22 mouse cellular contexts compared by ENCODE assay signal in the genomic region with DNA sequence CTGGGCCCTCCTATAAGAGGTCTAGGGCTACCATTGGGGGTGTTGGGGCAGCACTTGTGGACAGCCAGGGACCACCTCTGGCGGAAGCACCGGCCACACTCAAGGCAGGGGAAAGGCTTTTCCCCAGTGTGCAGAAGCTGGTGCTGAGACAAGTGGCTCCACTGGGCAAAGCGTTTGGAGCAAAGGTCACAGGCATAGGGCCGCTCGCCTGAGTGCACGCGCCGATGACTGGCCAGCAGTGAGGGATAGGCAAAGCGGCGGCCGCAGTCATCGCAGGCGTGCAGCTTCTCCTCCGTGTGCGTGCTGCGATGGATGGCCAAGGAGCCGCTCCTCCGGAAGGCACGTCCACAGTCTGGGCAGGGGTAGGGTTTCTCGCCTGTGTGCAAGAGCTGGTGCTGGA. TPM values are rescaled to one million over a fixed set of nuclear protein-coding genes. Genes with fewer than 3 reads are reported as not detected.
DNase-seq lines count a peak whose midpoint lies in the region; ATAC-seq and TF ChIP-seq lines count a peak whose summit lies in the region.
"Had no signal": no experiment of that assay in that cellular context is flagged by ENCODE, and none has a peak within 500 bp of the region (broad histone marks: within the 10 kb centered on the region; RNA-seq: fewer than 3 reads in every experiment).

No protein-coding gene starts in this region.

- H3K4me2 ChIP-seq in kidney, embryonic 14.5 days (replicated peaks; ENCODE audit: low read depth, low read length): no peak overlapping the region
- H3K4me2 ChIP-seq: embryonic facial prominence, embryonic 13.5 days; forebrain, embryonic 13.5 days; heart, embryonic 12.5 days had no signal

- TF ChIP-seq CTCF in testis, adult 2 months (IDR thresholded peaks at IDR 0.05; ENCODE audit: control insufficient read depth, insufficient read depth, insufficient replicate concordance, low read depth, low read length): no peak

- H3K9me3 ChIP-seq in kidney, embryonic 14.5 days (ENCODE audit: control insufficient read depth, low read length): no peaks in the 10 kb centered on the region
- H3K9me3 ChIP-seq: embryonic facial prominence, embryonic 13.5 days had no signal

- H3K27me3 ChIP-seq in kidney, embryonic 14.5 days (ENCODE audit: control insufficient read depth, insufficient read depth, low read length): no peaks in the 10 kb centered on the region
- no peaks in the 10 kb centered on the region for H3K27me3 ChIP-seq in testis, adult 2 months (ENCODE audit: control insufficient read depth, insufficient read depth, low read length)
- H3K27me3 ChIP-seq: embryonic facial prominence, embryonic 13.5 days; forebrain, embryonic 13.5 days; heart, embryonic 12.5 days had no signal

- no peak overlapping the region for H3K27ac ChIP-seq in kidney, embryonic 14.5 days (ENCODE audit: low read depth, low read length)
- H3K27ac ChIP-seq in testis, adult 2 months (ENCODE audit: control insufficient read depth, insufficient read depth, low read depth, low read length): no peak overlapping the region
- H3K27ac ChIP-seq: embryonic facial prominence, embryonic 13.5 days; forebrain, embryonic 13.5 days; heart, adult 2 months; hindbrain, embryonic 10.5 days had no signal

- H3K4me3 ChIP-seq in kidney, embryonic 14.5 days (ENCODE audit: low read length): no peak overlapping the region
- H3K4me3 ChIP-seq in testis, adult 2 months (ENCODE audit: control insufficient read depth, low read depth, low read length): peak overlapping the region; percentile 19; the same call in 1 of the 2 replicates
- H3K4me3 ChIP-seq: embryonic facial prominence, embryonic 13.5 days; forebrain, embryonic 13.5 days; heart, adult 2 months; heart, embryonic 12.5 days; hindbrain, embryonic 10.5 days had no signal

- no peak for ATAC-seq in kidney, embryonic 14.5 days (ENCODE audit: low FRiP score, low TSS enrichment)
- no peak for ATAC-seq in erythroid progenitor cell, adult 5-6 weeks (replicated peaks; ENCODE audit: low FRiP score, poor library complexity, severe bottlenecking)
- ATAC-seq: CD4-positive, CD25-positive, alpha-beta regulatory T cell, adult 4 months; forebrain, embryonic 13.5 days; forebrain, postnatal 0 days had no signal

- peaks cover 40% of the 10 kb centered on the region for H3K36me3 ChIP-seq in kidney, embryonic 14.5 days (ENCODE audit: control insufficient read depth, insufficient read depth, low read length)
- H3K36me3 ChIP-seq in testis, adult 2 months (ENCODE audit: control insufficient read depth, insufficient read depth, low read length): no peaks in the 10 kb centered on the region; the same call in 1 of the 2 replicates

- peak; percentile 52 for DNase-seq in kidney, adult 11 months
- DNase-seq in testis, postnatal 14 days (ENCODE audit: low spot score): no peak
- peak; percentile 37 for DNase-seq in kidney, postnatal 14 days
- no peak for DNase-seq in layer of hippocampus, adult 8-10 months (ENCODE audit: low spot score in 2 of 2)
- DNase-seq in layer of hippocampus, postnatal 25 days (ENCODE audit: extremely low spot score in 1 of 2, low spot score in 1 of 2): no peak
- DNase-seq: adrenal gland, adult 2 months; adrenal gland, postnatal 25 days; B cell, adult 2 months; cerebellum, adult 18-20 months; cerebellum, adult 9-11 months; cerebellum, postnatal 36 days; forebrain, postnatal 0 days; gastrocnemius, postnatal 14 days; heart, adult 2 months had no signal

- H3K9ac ChIP-seq in kidney, embryonic 14.5 days (ENCODE audit: low read depth, low read length): no peak overlapping the region
- H3K9ac ChIP-seq: embryonic facial prominence, embryonic 13.5 days; forebrain, embryonic 13.5 days; forebrain, postnatal 0 days; heart, embryonic 12.5 days had no signal

- H3K4me1 ChIP-seq in kidney, embryonic 14.5 days (ENCODE audit: control insufficient read depth, insufficient read depth, low read length): 0 out of 2 replicates have a peak, but pooled peaks cover 2% of the 10 kb centered on the region
- H3K4me1 ChIP-seq in testis, adult 2 months (ENCODE audit: control insufficient read depth, insufficient read depth, low read length): no peaks in the 10 kb centered on the region; the same call in 1 of the 2 replicates

- 93% methylated on average over 20 of the region's 20 CpGs for WGBS in kidney, embryonic 14.5 days

- no peak for TF ChIP-seq POLR2A in testis, adult 2 months (IDR thresholded peaks at IDR 0.05; ENCODE audit: control insufficient read depth, low read depth, low read length)

RNA-seq across cellular contexts. Expression of a gene that starts 5.0 kb away (rescaled TPM):
- 6.4 and 10.8 TPM in 2 replicates for polyA plus RNA-seq in kidney, embryonic 14.5 days (2014; fragmentation: Nextera tagmentation; extraction: Ambion mirVana)
- 11.2 and 12.7 TPM in 2 replicates for polyA plus RNA-seq in testis, adult 2 months (2012; rRNA removed)
- total RNA-seq in layer of hippocampus, adult 8-10 months (2022): 1 to 10 TPM; 4.5 to 7.3 (median 5.5) TPM
- total RNA-seq in layer of hippocampus, postnatal 25 days (2021): 1 to 10 TPM; 6.6 to 6.7 TPM
- total RNA-seq in erythroid progenitor cell, adult 5-6 weeks (2015; ENCODE audit: low replicate concordance): 3.2 and 3.8 TPM in 2 replicates
- 3.1 and 6.1 TPM in 2 replicates for total RNA-seq in erythroid progenitor cell, adult 5-6 weeks (2017; ENCODE audit: low replicate concordance)

RNA-seq across cellular contexts. Expression of a gene that starts 15.4 kb away (rescaled TPM):
- 40.9 and 48.4 TPM in 2 replicates for polyA plus RNA-seq in kidney, embryonic 14.5 days (2014; fragmentation: Nextera tagmentation; extraction: Ambion mirVana)
- 55.4 and 58.4 TPM in 2 replicates for polyA plus RNA-seq in testis, adult 2 months (2012; rRNA removed)
- 10 to 100 TPM; 30.0 to 35.5 (median 34.0) TPM for total RNA-seq in layer of hippocampus, adult 8-10 months (2022)
- 10 to 100 TPM; 26.4 to 33.9 TPM for total RNA-seq in layer of hippocampus, postnatal 25 days (2021)
- 147 and 172 TPM in 2 replicates for total RNA-seq in erythroid progenitor cell, adult 5-6 weeks (2015; ENCODE audit: low replicate concordance)
- 31.9 and 84.3 TPM in 2 replicates for total RNA-seq in erythroid progenitor cell, adult 5-6 weeks (2017; ENCODE audit: low replicate concordance)

RNA-seq across cellular contexts. Expression of a gene that starts 22.1 kb away (rescaled TPM):
- polyA plus RNA-seq in kidney, embryonic 14.5 days (2014; fragmentation: Nextera tagmentation; extraction: Ambion mirVana): 26.8 and 27.6 TPM in 2 replicates
- polyA plus RNA-seq in testis, adult 2 months (2012; rRNA removed): 18.6 and 30.1 TPM in 2 replicates
- 10 to 100 TPM; 11.8 to 16.7 (median 14.6) TPM for total RNA-seq in layer of hippocampus, adult 8-10 months (2022)
- 10 to 100 TPM; 12.4 to 14.9 TPM for total RNA-seq in layer of hippocampus, postnatal 25 days (2021)
- total RNA-seq in erythroid progenitor cell, adult 5-6 weeks (2015; ENCODE audit: low replicate concordance): 5.0 and 20.9 TPM in 2 replicates
- total RNA-seq in erythroid progenitor cell, adult 5-6 weeks (2017; ENCODE audit: low replicate concordance): 5.0 and 6.7 TPM in 2 replicates

RNA-seq across cellular contexts. Expression of a gene that starts 35.0 kb away (rescaled TPM):
- polyA plus RNA-seq in kidney, embryonic 14.5 days (2014; fragmentation: Nextera tagmentation; extraction: Ambion mirVana): 16.1 and 16.7 TPM in 2 replicates
- polyA plus RNA-seq in testis, adult 2 months (2012; rRNA removed): 42.8 and 44.8 TPM in 2 replicates
- 10 to 100 TPM; 56.2 to 72.2 (median 65.5) TPM for total RNA-seq in layer of hippocampus, adult 8-10 months (2022)
- total RNA-seq in layer of hippocampus, postnatal 25 days (2021): 10 to 100 TPM; 50.9 to 65.3 TPM
- total RNA-seq in erythroid progenitor cell, adult 5-6 weeks (2015; ENCODE audit: low replicate concordance): 103 and 125 TPM in 2 replicates
- total RNA-seq in erythroid progenitor cell, adult 5-6 weeks (2017; ENCODE audit: low replicate concordance): 28.1 and 32.7 TPM in 2 replicates

RNA-seq across cellular contexts. Expression of a gene that starts 37.4 kb away (rescaled TPM):
- polyA plus RNA-seq in kidney, embryonic 14.5 days (2014; fragmentation: Nextera tagmentation; extraction: Ambion mirVana): 6.8 and 8.8 TPM in 2 replicates
- polyA plus RNA-seq in testis, adult 2 months (2012; rRNA removed): 0.30 and 0.31 TPM in 2 replicates
- 1 to 10 TPM; 3.5 to 5.8 (median 5.0) TPM for total RNA-seq in layer of hippocampus, adult 8-10 months (2022)
- 1 to 10 TPM; 3.7 to 4.0 TPM for total RNA-seq in layer of hippocampus, postnatal 25 days (2021)
- 1.4 TPM in 1 of 2 replicates, not detected in the other for total RNA-seq in erythroid progenitor cell, adult 5-6 weeks (2015; ENCODE audit: low replicate concordance)
- 1.4 TPM in 1 of 2 replicates, not detected in the other for total RNA-seq in erythroid progenitor cell, adult 5-6 weeks (2017; ENCODE audit: low replicate concordance)

Comparison
In these comparisons a context has a peak if more than half of its experiments do, and no peak if none do; other contexts are left out.
1. DNase-seq: peak in kidney, adult 11 months (single experiment) and kidney, postnatal 14 days (single experiment); none in testis, postnatal 14 days (single experiment), layer of hippocampus, adult 8-10 months (0 of 2) and layer of hippocampus, postnatal 25 days (0 of 2).